ENCODE assay signal across 15 mouse cellular contexts in the genomic region with DNA sequence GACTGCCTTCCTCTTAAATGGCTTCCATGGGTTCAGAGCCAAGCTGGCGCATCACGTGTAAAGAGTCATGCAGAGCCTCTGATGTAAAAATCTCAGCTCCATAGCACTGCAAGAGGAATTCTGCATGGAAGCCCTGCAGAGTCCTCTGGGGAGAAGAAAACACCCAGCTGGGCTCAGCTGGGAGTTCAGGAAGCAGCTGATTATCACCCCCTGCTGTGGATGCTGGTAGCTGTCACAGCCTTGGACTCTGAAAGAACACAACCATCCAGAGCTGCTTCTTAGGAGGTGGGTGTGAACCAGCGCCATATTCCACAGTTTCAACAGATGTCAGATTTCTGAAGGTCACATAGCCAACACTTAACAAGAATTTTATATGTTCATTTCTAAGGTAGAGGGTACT.
DNase-seq lines count a peak whose midpoint lies in the region.
"Had no signal": no experiment of that assay in that cellular context is flagged by ENCODE, and none has a peak within 500 bp of the region (broad histone marks: within the 10 kb centered on the region; RNA-seq: fewer than 3 reads in every experiment).

No protein-coding gene starts in this region.

- no peaks in the 10 kb centered on the region for H3K4me1 ChIP-seq in heart, embryonic 10.5 days
- H3K4me1 ChIP-seq: embryonic facial prominence, embryonic 12.5 days; hindbrain, embryonic 12.5 days had no signal

- no peak overlapping the region for H3K4me3 ChIP-seq in heart, embryonic 10.5 days
- H3K4me3 ChIP-seq: embryonic facial prominence, embryonic 12.5 days; hindbrain, embryonic 12.5 days had no signal

- no peaks in the 10 kb centered on the region for H3K9me3 ChIP-seq in heart, embryonic 10.5 days
- H3K9me3 ChIP-seq: embryonic facial prominence, embryonic 12.5 days; hindbrain, embryonic 12.5 days had no signal

- no peaks in the 10 kb centered on the region for H3K36me3 ChIP-seq in heart, embryonic 10.5 days
- H3K36me3 ChIP-seq: embryonic facial prominence, embryonic 12.5 days; hindbrain, embryonic 12.5 days had no signal

- peak; percentile 94 for DNase-seq in heart, adult 11 months
- DNase-seq in heart, embryonic 10.5 days (ENCODE audit: low spot score) = no peak
- peak; percentile 40 for DNase-seq in kidney, postnatal 10 days
- no peak for DNase-seq in kidney, adult 8-10 months
- peak; percentile 8 for DNase-seq in lung, postnatal 10 days
- DNase-seq in lung, postnatal 14 days = no peak
- DNase-seq in brain, adult 2 months (ENCODE audit: low read depth, low spot score) = peak; percentile 65
- no peak for DNase-seq in layer of hippocampus, adult 9-10 months (ENCODE audit: low spot score)
- DNase-seq: adrenal gland, postnatal 10 days; cerebellum, adult 11-12 months; cerebellum, adult 9-10 months; cerebellum, postnatal 25 days; gastrocnemius, postnatal 36 days had no signal

- no peak overlapping the region for H3K27ac ChIP-seq in heart, embryonic 10.5 days
- H3K27ac ChIP-seq: embryonic facial prominence, embryonic 12.5 days; hindbrain, embryonic 12.5 days had no signal

- H3K27me3 ChIP-seq in heart, embryonic 10.5 days (ENCODE audit: insufficient read depth, poor library complexity, severe bottlenecking) = peaks cover 6% of the 10 kb centered on the region; the same call in 1 of the 2 replicates
- H3K27me3 ChIP-seq: embryonic facial prominence, embryonic 12.5 days; hindbrain, embryonic 12.5 days had no signal

- WGBS in heart, embryonic 10.5 days = 40% methylated on average over 3 of the region's 3 CpGs

Comparison
In these comparisons a context has a peak if more than half of its experiments do, and no peak if none do; other contexts are left out.
1. DNase-seq: peak in heart, adult 11 months (single experiment), kidney, postnatal 10 days (single experiment), lung, postnatal 10 days (single experiment) and brain, adult 2 months (single experiment); none in heart, embryonic 10.5 days (single experiment), kidney, adult 8-10 months (0 of 2), lung, postnatal 14 days (single experiment) and layer of hippocampus, adult 9-10 months (single experiment).